Mouse (Mus musculus) midbrain, embryonic 16.5 days (tissue): ENCODE measurements at regions not wholly inside any gene's neighbourhood (a gene's known extent, or its start where the extent isn't known, plus 50 kb on each side); places are given as distances from the start of the nearest gene placed in this dataset.

Source experiments
- ATAC-seq: fragments of 200-750 bp; cut with Nextera tagmentation; 2 replicates; pipeline ENCODE4 v1.8.0; 2017; ENCODE audit warnings: moderate TSS enrichment
- H3K27ac ChIP-seq: fragments of 300-500 bp; sonication (generic); 2 replicates; pipeline ENCODE4 v1.5.1; 2014; ENCODE audit warnings: mild to moderate bottlenecking, low read length, mixed read lengths
- H3K27me3 ChIP-seq: fragments of 300-500 bp; sonication (generic); 2 replicates; pipeline ENCODE4 v1.6.1; 2014; ENCODE audit warnings: low read depth, low read length, mixed read lengths; ENCODE audit not compliant: control insufficient read depth, insufficient read depth
- H3K36me3 ChIP-seq: fragments of 300-500 bp; sonication (generic); 2 replicates; pipeline ENCODE4 v1.6.1; 2014; ENCODE audit warnings: mild to moderate bottlenecking, low read length, moderate library complexity, mixed read lengths; ENCODE audit not compliant: control insufficient read depth, insufficient read depth
- H3K4me1 ChIP-seq: fragments of 300-500 bp; sonication (generic); 2 replicates; pipeline ENCODE4 v1.6.1; 2014; ENCODE audit warnings: mild to moderate bottlenecking, low read length, mixed read lengths; ENCODE audit not compliant: control insufficient read depth, insufficient read depth
- H3K4me2 ChIP-seq: fragments of 300-500 bp; sonication (generic); 2 replicates; pipeline ENCODE4 v1.6.1; 2014; ENCODE audit warnings: mild to moderate bottlenecking, low read length, mixed read lengths
- H3K4me3 ChIP-seq: fragments of 300-500 bp; sonication (generic); 2 replicates; pipeline ENCODE4 v1.5.1; 2014; ENCODE audit warnings: low read depth, mild to moderate bottlenecking, low read length, moderate library complexity, mixed read lengths
- H3K9ac ChIP-seq: fragments of 300-500 bp; sonication (generic); 2 replicates; pipeline ENCODE4 v1.6.1; 2014; ENCODE audit warnings: low read depth, low read length, mixed read lengths
- H3K9me3 ChIP-seq: fragments of 300-500 bp; sonication (generic); replicated peaks from 2 replicates; pipeline ENCODE4 v1.6.1; 2014; ENCODE audit warnings: mild to moderate bottlenecking, low read length, mixed read lengths; ENCODE audit not compliant: control insufficient read depth, poor library complexity, severe bottlenecking
- WGBS: fragments of 180-500 bp; shearing (Covaris S2); extraction: QIAGEN DNeasy Blood & Tissue Kit; methylation state at CpG from one replicate; pipeline ENCODE4 v1.1.7; 2014; 5-methylcytosine and 5-hydroxymethylcytosine counted together

GRCm38 (mm10) chr1:18668901-18669300, 404.0 kb upstream of the Defb41 start:
- Histone ChIP-seq H3K36me3 (no peaks in the 10 kb centered on the region), H3K9me3 (no peaks in the 10 kb centered on the region), H3K27ac (no peak overlapping the region), H3K4me3 (no peak overlapping the region), H3K9ac (no peak overlapping the region), H3K4me2 (no peak overlapping the region), H3K4me1 (no peaks in the 10 kb centered on the region), H3K27me3 (no peaks in the 10 kb centered on the region)
- no peak for ATAC-seq
- 82% methylated on average over 7 of the region's 7 CpGs for WGBS

DNA sequence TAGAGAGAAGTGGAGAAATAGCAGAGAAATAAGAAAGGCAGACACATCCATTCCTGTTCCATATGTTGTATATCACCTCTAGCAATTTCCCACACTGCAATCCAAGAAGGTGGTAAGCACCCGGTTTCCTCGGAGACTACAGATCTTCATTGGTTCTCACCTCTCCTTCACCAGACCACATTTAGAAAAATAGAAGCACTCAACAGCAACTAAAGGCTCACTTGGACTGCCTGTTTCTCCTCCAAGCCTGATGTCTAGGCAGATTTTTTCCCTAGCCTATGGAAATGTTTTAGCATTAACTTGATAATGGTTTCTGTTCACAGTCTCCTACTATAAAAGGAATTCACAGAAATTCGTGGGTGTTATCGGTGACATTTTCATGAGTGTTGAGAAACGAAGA, 403.3 kb upstream of the Defb41 start:
- no peak overlapping the region for H3K27ac ChIP-seq
- H3K4me3 ChIP-seq: no peak overlapping the region
- no peaks in the 10 kb centered on the region for H3K4me1 ChIP-seq
- no peaks in the 10 kb centered on the region for H3K9me3 ChIP-seq
- H3K27me3 ChIP-seq: no peaks in the 10 kb centered on the region
- no peak overlapping the region for H3K4me2 ChIP-seq
- ATAC-seq: no peak
- 90% methylated on average over 5 of the region's 5 CpGs for WGBS
- no peak overlapping the region for H3K9ac ChIP-seq
- H3K36me3 ChIP-seq: no peaks in the 10 kb centered on the region

DNA sequence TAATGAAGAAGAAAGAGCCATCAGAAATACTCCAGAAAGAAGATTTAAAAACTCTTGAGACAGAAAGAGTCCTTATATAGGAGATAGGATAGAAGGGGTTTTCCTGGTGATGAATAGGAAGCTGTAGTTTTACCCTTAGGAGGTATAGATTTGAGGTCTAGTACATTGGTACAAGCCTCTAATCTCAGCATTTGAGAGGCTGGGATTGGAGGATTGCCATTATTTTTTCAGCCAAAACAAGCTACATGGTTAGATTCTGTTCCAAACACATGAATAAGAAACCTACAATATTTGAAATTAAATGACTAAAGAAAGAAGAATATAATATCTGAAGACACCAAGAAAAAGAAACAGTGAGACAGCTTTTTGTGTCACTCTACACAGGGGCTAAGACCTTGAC, 375.9 kb upstream of the Defb41 start:
- Histone ChIP-seq H3K4me3 (no peak overlapping the region), H3K36me3 (no peaks in the 10 kb centered on the region), H3K9ac (no peak overlapping the region), H3K27me3 (no peaks in the 10 kb centered on the region), H3K9me3 (no peaks in the 10 kb centered on the region), H3K27ac (no peak overlapping the region), H3K4me1 (peaks cover 7% of the 10 kb centered on the region), H3K4me2 (no peak overlapping the region)
- no peak for ATAC-seq

GRCm38 (mm10) chr1:18639460-18640300, 374.7 kb upstream of the Defb41 start:
- H3K27me3 ChIP-seq: no peaks in the 10 kb centered on the region
- WGBS: 9% methylated on average over 8 of the region's 8 CpGs
- no peak overlapping the region for H3K9ac ChIP-seq
- ATAC-seq: peak; percentile 91
- no peaks in the 10 kb centered on the region for H3K36me3 ChIP-seq
- H3K9me3 ChIP-seq: no peaks in the 10 kb centered on the region
- H3K27ac ChIP-seq: no peak overlapping the region; the same call in 1 of the 2 replicates
- peaks cover 7% of the 10 kb centered on the region for H3K4me1 ChIP-seq
- no peak overlapping the region for H3K4me3 ChIP-seq
- H3K4me2 ChIP-seq: peak overlapping the region; percentile 20; the same call in 1 of the 2 replicates

DNA sequence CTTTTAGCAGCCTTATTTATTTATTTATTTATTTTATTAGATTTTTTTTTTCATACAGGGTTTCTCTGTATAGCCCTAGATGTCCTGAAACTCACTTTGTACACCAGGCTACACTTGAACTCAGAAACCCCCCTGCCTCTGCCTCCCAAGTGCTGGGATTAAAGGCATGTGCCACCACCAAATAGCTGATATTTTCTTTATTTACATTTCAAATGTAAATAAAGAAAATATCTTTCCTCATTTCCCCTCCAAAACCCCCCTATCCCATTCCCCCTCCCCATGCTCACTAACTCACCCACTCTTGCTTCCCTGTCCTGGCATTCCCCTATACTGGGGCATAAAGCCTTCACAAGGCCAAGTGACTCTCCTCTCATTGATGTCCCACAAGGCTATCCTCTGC, 372.4 kb upstream of the Defb41 start:
- no peak overlapping the region for H3K4me3 ChIP-seq
- H3K9ac ChIP-seq: no peak overlapping the region
- peaks cover 7% of the 10 kb centered on the region for H3K4me1 ChIP-seq
- no peaks in the 10 kb centered on the region for H3K36me3 ChIP-seq
- H3K27me3 ChIP-seq: no peaks in the 10 kb centered on the region
- no peaks in the 10 kb centered on the region for H3K9me3 ChIP-seq
- no peak for ATAC-seq
- H3K27ac ChIP-seq: no peak overlapping the region
- H3K4me2 ChIP-seq: no peak overlapping the region

DNA sequence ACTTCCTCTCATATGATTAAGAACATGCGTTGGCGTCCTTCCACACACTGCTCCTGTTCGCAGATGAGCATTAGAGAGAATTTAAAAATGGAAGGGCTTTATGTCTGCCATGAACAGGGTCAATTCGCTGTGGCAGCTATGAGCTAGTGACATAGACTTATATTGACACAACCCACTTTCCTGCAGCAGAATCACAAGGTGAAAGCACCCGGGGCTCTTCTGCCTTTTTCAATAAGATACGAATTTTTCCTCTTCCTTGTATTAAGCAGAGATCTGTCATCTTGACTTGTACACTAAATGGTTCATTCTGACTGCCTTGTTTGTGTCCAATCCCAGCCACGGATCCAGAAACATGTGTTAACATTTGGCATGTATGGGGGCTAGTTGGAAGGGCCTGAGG, 345.3 kb upstream of the Defb41 start:
- Histone ChIP-seq H3K36me3 (no peaks in the 10 kb centered on the region), H3K27me3 (no peaks in the 10 kb centered on the region), H3K4me3 (no peak overlapping the region), H3K9me3 (no peaks in the 10 kb centered on the region), H3K27ac (no peak overlapping the region), H3K4me2 (no peak overlapping the region), H3K4me1 (no peaks in the 10 kb centered on the region), H3K9ac (no peak overlapping the region)
- 77% methylated on average over 7 of the region's 7 CpGs for WGBS
- no peak for ATAC-seq

DNA sequence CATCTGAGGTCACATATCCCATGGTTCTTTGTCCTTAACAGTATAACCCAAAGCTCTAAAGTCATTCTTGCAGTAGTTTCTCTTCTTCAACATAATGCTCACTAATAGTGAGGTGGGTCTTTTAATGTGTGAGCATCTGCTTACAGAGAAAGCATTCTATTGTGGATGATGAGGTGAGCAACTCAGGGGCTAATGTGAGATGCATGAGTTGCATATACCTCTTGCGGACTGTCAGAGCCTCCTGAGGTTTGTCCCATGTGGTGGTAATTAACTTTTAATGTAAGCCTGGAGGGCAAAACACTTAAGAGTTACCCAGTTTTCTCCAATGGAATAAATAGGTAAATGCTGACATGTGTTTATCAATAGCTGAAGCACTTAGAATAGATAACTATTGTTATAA, 334.9 kb upstream of the Defb41 start:
- H3K36me3 ChIP-seq: no peaks in the 10 kb centered on the region
- no peaks in the 10 kb centered on the region for H3K9me3 ChIP-seq
- no peaks in the 10 kb centered on the region for H3K4me1 ChIP-seq
- no peak for ATAC-seq
- H3K27me3 ChIP-seq: no peaks in the 10 kb centered on the region
- H3K9ac ChIP-seq: no peak overlapping the region
- 44% methylated on average over 1 of the region's 1 CpGs for WGBS
- no peak overlapping the region for H3K4me3 ChIP-seq
- no peak overlapping the region for H3K27ac ChIP-seq
- H3K4me2 ChIP-seq: no peak overlapping the region

- no peak overlapping the region for H3K27ac ChIP-seq
- H3K4me1 ChIP-seq: no peaks in the 10 kb centered on the region
- no peaks in the 10 kb centered on the region for H3K9me3 ChIP-seq
- no peaks in the 10 kb centered on the region for H3K27me3 ChIP-seq
- H3K9ac ChIP-seq: no peak overlapping the region
- 25% methylated on average over 4 of the region's 4 CpGs for WGBS
- no peaks in the 10 kb centered on the region for H3K36me3 ChIP-seq
- no peak overlapping the region for H3K4me3 ChIP-seq
- H3K4me2 ChIP-seq: no peak overlapping the region
- peak; percentile 77 for ATAC-seq
Observed at GRCm38 (mm10) chr1:18598908-18599307, 334.0 kb upstream of the Defb41 start.

DNA sequence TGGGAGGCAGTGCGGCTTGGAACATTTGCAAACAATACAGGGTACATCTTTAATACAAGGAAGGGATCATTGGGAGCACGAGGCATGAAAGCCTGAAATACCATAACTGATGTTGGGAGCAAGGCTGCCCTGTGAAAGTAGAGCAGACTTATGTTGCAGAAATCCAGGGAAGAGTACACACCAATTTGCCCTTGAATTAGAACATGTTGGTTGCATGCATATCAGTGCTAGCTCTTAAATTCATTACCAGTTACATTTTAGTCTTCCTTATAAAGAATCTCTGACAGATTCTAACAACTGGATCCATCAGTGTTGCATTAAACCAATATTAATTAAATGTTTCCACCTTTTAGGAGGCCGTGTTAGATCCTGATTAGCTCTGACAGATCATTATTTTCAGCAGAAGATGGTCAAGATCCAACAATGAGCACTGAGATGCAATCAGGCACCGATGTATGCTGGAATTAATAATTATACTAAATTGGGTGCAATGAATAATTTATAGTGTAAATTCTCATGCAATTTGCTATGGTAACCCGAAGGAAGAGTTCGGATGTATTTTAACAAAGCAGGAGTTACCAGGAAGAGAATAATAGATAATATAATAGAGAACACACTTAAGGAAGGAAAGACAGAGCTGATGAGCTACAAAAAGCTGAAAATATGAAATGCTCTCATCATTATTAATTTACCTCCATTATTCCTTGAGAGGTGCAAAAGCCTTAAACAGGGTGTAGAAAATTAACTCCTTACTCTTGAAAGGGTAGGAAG, 318.6 kb upstream of the Defb41 start:
- WGBS: 44% methylated on average over 6 of the region's 6 CpGs
- peak; percentile 51 for ATAC-seq

More for the DNA sequence above, 318.6 kb upstream of the Defb41 start:
- Histone ChIP-seq H3K27me3 (no peaks in the 10 kb centered on the region), H3K9ac (no peak overlapping the region), H3K9me3 (no peaks in the 10 kb centered on the region), H3K27ac (no peak overlapping the region), H3K4me1 (no peaks in the 10 kb centered on the region), H3K4me2 (no peak overlapping the region), H3K36me3 (no peaks in the 10 kb centered on the region), H3K4me3 (no peak overlapping the region)
